Mouse (Mus musculus) olfactory bulb, adult 2 months (tissue): ENCODE results near the gene Fastkd1.

Experiments used
- CTCF ChIP-seq: fragments of 200-500 bp; IDR thresholded peaks from 2 replicates; pipeline ENCODE4 v1.5.1; 2012; ENCODE audit warnings: low read depth, mild to moderate bottlenecking, low read length, moderate library complexity; ENCODE audit not compliant: insufficient read depth
- POLR2A ChIP-seq: fragments of 200-500 bp; IDR thresholded peaks from 2 replicates; pipeline ENCODE4 v1.6.1; 2012; ENCODE audit warnings: mild to moderate bottlenecking, low read depth, low read length, moderate library complexity; ENCODE audit not compliant: insufficient read depth

- no peak for TF ChIP-seq CTCF
- TF ChIP-seq POLR2A, result no peak
Measured at GRCm38 (mm10) chr2:69723519-69723825, 10.2 kb upstream of the Fastkd1 start.
